Mouse (Mus musculus): Measurements from ENCODE around the gene Cryba4.
A peak's percentile ranks its signal among the peaks of the same experiment; 100 is the strongest.

Cryba4 gene

DNA sequence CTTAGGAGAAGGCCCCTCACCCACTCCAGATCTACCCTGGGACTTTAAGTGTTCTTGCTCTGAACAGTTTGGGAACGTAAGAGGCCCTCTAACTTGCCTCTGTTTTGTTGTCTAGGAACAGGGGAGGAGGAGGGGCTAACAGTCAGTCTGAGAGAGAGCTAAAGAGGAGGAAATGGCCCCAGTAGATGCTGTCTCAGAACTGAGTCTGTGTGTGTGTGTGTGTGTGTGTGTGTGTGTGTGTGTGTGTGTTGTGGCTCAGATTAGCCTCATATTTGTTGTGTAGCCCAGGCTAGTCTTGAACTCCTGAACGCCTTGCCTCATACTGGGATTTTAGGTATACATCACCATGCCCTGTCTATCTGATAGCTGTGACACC is 34.3 kb upstream of the Cryba4 start:
- no peak for DNase-seq (ENCODE audit: low spot score in 2 of 2)

GRCm38 (mm10) chr5:112285548-112286085 is 33.3 kb upstream of the Cryba4 start:
- DNase-seq (ENCODE audit: low spot score in 2 of 2): no peak

DNA sequence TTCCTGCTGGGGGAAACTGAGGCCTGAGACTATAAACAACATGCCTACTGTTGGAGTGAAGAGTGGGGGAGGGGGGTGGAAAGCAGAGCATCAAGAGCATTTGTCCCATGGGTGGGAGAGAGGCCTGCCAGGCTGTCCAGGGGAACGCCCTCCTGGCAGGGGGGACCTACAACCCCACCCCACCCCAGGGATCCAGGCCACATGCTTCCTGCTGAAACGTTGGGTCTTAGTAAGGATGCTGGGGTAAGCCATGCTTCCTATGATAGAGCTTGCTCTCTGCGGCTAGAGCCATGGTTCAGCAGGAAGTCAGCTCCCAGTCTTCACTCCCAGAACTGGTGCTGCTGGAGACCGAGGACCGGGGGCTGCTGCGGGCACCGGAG is 31.9 kb upstream of the Cryba4 start:
- no peak for DNase-seq (ENCODE audit: low spot score in 2 of 2)

GRCm38 (mm10) chr5:112283543-112284202 is 31.4 kb upstream of the Cryba4 start:
- DNase-seq (ENCODE audit: low spot score in 2 of 2): no peak

DNA sequence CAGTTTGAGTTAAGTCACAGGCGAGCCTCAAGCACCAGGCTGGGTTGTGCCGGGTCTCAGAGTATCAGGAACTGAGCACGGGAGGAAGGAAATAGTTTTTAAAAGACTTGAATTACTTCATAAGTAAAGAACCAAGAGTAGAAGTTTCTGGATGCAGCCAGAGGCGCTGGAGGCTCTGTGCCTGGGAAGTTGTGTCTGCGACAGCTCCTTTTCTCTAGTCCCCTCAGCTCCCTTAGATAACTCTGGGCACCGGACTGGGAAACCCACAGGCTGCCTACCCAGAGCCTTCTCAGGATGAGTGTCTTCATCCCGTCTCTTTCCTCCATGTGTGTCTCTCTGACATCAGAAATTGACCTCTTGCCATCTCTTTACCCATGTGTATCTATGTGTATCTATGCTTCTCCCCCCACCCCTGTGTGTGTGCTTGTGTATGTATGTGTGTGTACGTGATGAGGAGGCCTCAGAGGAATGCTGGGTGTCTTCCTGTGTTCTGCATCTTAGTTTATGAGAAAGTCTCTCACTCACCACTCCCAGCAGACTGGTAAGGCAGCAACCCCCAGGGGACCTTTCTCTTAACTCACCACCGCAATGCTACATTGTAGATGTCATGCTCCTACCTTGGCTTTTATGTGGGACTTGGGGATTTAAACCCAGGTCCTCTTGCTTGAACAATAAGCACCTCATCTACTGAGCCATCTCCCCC is 30.6 kb upstream of the Cryba4 start:
- no peak for DNase-seq (ENCODE audit: low spot score in 2 of 2)

- no peak for DNase-seq (ENCODE audit: low spot score in 2 of 2)
Measured at GRCm38 (mm10) chr5:112282123-112282779, 29.9 kb upstream of the Cryba4 start.

DNA sequence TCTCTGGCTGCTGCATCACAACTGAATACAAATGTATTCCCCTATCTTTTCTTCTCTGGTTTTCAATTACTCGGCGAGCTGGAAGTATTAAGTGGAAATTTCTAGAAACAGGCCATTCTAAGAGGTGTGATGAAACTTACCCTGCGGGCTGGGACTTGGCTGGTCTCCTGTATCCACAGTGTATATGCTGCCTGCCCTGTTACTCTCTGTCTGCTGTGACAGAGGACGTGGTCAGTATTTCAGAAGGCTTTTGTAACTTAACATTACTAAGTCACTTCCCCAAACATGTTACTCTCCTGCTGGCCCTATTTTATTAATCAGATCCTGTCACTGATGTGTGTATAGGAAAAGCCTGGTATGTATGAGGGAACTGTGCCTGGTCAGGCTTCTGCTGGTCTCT is 29.4 kb upstream of the Cryba4 start:
- no peak for DNase-seq (ENCODE audit: low spot score in 2 of 2)

- DNase-seq (ENCODE audit: low spot score in 2 of 2): no peak
Measured at GRCm38 (mm10) chr5:112280863-112281660, 28.7 kb upstream of the Cryba4 start.

- no peak for DNase-seq (ENCODE audit: low spot score in 2 of 2)
Measured at GRCm38 (mm10) chr5:112280151-112280550, 27.8 kb upstream of the Cryba4 start.

DNA sequence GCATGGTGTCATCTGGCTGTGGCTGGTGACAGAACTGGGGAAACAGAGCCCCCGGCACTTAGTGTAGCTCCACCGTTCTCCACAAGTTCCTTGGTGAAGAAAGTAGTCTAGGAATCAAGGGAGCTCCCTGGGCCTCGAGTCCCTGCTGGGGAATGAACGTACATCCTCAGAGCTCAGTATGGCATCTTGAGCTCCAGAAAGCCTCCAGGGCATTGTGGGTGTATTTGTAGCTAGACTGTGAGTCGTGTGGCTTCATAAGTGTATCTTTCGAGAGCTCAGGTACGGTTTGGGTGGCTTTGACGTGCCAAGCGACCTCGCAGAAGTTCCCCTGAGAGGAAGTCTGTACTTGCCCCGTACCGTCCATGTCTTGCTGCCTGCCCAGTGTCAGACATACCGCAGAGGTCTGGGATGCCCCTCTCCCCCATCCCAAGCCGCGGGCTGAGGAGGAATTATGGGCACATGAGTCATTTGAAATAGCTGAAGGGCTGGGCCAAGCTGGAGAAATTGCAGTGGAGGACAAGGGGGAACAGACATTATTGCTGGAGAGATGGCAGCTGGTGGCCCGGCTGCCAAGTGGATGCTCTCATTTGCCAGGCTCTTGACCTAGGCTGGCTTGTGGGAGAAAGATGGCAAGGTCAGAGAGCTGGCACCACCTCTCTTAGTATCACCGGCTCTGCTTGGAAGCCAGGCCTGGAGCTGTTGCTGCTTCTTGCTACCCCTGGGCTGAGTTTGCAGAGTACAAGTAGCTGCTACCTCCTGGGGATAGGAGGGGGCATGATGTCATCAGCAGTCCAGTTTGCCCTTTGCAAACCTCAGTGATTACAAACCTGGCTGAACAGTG is 27.1 kb upstream of the Cryba4 start:
- no peak for DNase-seq (ENCODE audit: low spot score in 2 of 2)

- no peak for DNase-seq (ENCODE audit: low spot score in 2 of 2)
Measured at GRCm38 (mm10) chr5:112277906-112278470, 25.7 kb upstream of the Cryba4 start.

DNA sequence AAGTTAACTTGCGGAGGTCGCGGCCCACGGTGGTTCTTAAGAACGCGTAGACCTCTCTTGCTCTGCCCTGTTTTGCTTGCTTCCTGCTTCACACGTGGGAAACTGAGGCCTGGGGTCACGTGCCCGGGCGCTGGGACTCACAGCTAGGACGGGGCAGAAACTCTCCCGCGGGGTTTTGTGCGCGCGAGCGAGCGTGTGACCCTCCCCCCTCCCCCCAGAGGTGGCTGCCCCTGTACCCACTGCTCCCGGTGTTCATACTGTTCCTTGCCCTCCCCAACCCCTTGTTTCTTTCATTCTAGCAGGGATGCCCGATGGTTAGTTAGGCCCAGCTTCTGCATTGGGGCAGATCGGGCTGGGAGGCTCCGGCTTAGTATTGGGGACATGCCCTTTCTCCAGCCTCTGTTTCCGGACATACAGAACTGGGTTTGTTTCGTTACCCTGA is 24.6 kb upstream of the Cryba4 start:
- no peak for DNase-seq (ENCODE audit: low spot score in 2 of 2)

DNA sequence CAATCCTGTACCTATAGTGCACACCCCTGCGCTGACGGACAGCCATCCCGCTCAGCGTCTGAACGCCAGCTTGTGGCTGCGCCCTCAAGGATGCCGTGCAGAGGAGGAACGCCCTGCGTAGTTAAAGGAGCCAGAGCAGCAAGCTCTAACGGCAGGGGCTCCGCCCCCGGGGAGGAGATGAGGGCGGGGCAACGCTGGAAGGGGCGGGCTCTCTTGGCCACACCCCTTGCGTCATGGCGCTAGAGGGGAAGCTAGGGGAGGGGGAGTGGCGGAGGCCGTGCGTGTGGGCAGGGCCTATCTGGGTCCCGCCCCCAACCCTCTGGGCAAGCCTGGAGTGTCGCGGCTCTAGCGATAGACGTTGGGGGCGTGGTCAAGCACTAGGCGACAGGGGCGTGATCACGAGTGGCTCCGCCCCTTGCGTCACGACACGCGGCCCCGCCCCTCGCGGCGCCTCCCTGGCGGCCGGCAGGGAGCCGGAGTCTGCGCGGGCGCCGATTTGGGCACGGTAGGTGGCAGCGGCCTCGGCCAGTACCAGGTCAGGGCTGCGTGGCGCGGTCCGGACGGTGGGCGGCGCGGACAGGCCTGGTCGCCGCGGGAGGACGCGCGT is 24.1 kb upstream of the Cryba4 start, which contains the start of gene Tpst2:
Gene Tpst2 (plus strand): TSS at position 425 of the 607 bp plus-strand sequence.
- DNase-seq (ENCODE audit: low spot score in 2 of 2): peak; percentile 100

- no peak for DNase-seq (ENCODE audit: low spot score in 2 of 2)
Measured at GRCm38 (mm10) chr5:112275021-112275804, 22.9 kb upstream of the Cryba4 start.

DNA sequence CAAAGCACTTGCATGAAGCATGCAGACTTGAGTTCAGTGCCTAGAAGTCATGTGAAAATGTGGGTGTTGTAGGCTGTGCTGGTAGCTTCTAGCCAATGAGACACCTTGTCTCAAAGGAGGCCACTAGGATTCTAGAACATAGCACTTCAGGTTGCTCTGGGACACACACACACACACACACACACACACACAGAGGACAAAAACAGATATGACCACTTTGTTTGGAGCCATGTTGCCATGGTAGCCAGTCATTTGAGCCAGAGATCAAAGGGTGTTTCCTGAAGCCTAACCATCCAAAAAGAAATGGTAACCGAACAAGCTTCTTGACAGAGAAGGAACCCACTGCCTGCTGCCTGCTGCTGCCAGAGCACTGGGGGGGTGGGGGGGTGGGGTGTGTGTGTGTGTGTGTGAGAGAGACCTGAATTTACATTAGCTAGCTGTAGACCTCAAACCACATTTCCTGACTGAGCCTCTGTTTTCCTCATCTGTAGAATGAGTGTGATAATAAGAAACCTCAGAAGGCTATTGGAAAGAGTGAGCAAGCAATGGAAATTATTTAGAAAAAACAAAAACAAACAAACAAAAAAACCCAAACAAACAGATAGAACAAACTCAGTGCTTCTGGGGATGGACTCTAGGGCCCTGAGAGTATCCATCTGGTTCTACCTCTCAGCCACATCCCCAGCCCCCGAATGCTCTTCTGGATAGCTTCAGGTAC is 21.6 kb upstream of the Cryba4 start:
- no peak for DNase-seq (ENCODE audit: low spot score in 2 of 2)

- no peak for DNase-seq (ENCODE audit: low spot score in 2 of 2)
Measured at GRCm38 (mm10) chr5:112272934-112273333, 20.6 kb upstream of the Cryba4 start.

GRCm38 (mm10) chr5:112270764-112271541 is 18.6 kb upstream of the Cryba4 start:
- no peak for DNase-seq (ENCODE audit: low spot score in 2 of 2)
